Mouse (Mus musculus): Measurements from ENCODE around the gene Adgb.

GRCm38 (mm10) chr10:10364025-10364424 lies 108.1 kb downstream of the Adgb start:
- no peak for TF ChIP-seq EP300 (IDR thresholded peaks at IDR 0.05)
- no peak for TF ChIP-seq CTCF (IDR thresholded peaks at IDR 0.05)

All from lung, postnatal 0 days (tissue).